Mouse (Mus musculus): ENCODE results near the gene Gm49027.

Gm49027 gene

GRCm38 (mm10) chr5:123501973-123502372 lies 23.3 kb downstream of the Gm49027 start:
- DNase-seq (ENCODE audit: low spot score) = no peak

- DNase-seq (ENCODE audit: low spot score) = peak; percentile 33
Observed at GRCm38 (mm10) chr5:123499717-123500116, 25.6 kb downstream of the Gm49027 start.

- no peak for DNase-seq (ENCODE audit: low spot score)
Observed at GRCm38 (mm10) chr5:123489935-123490334, 35.4 kb downstream of the Gm49027 start.

DNA sequence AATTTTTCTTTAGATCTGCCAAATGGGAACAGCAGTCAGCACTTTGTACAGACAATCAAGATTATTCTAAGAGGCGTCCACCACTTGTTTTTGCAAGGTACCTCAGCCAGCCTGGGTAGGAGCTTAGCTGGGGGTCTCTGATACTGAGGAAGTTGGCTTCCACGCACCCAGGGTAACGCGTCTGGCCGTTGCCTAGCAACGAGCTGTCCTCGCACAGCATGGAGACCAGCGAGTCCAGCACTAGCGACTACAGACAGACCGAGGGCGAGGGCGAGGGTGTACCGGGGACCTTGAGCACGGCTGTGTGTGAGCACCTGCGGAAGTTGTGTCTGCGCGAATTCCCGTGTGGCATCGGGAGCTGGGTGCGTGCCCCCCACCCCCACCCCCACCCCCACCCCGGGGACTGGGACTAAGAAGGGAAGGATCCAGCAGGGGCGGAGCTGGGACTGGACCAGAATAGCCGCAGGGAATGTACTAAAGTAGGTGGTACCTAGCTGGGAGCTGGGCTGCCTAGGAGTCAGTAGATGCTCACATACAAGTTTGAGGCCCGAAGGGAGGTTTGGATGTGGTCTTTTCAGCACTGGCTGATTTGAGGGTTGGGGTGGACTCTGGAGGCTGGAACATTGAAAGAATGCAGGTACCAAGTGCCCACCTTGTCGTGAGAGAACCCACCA lies 36.0 kb downstream of the Gm49027 start, which contains the start of the genes Lrrc43 and Il31:
Lrrc43 (plus strand) TSS at position 194 of the 674 bp plus-strand sequence.
Il31 (minus strand) TSS at position 378 of the 674 bp plus-strand sequence.
- DNase-seq (ENCODE audit: low spot score) = no peak

GRCm38 (mm10) chr5:123487659-123488395 lies 37.5 kb downstream of the Gm49027 start:
- no peak for DNase-seq (ENCODE audit: low spot score)

DNA sequence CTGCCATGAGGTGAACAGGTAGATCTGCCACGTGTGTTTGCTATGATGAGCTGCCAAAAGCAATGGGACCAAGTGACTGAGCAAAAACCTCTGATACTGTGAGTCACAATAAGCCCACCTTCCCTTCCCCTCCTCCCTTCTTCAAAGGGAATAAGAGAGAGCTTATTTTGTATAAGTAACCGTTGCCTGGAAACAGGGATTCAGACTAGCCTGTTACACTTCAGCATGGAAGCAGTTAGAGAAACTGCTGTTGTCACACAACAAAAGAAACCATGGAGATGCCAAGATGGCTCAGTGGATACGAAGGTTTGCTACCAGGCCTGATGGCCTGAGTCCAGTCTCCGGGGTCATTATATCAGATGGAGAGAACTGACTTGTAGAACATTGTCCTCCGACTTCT lies 51.5 kb downstream of the Gm49027 start:
- no peak for DNase-seq (ENCODE audit: low spot score)

DNA sequence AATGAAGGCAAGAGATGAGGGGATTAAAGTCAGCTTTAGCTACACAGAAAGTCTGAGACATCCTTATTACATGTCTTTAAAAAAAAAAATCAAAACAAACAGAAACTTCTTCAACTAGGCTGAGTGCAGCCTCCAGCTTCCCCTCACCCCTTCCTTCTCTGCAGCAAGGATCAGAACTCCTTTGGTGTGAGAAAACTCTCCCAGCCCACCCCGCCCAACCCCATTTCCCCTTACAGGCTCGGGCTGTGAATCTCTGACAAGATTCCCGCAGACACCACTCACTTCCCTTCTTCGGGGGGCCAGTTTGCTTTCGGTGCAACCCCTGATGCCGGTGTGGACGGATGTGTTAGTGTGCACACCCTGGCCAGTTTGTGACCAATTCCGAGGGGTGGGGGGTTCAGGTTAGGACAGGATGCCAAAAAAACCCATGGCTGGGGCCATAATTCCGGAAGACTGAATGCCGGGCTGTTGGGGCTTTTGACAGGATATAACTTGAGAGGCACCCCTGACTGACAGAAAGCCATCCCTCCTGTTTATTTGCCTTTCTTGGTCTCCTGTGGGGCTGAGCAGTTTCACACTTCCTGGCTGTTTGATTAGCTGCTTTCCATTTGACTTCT lies 54.4 kb downstream of the Gm49027 start:
- DNase-seq (ENCODE audit: low spot score) = no peak

DNA sequence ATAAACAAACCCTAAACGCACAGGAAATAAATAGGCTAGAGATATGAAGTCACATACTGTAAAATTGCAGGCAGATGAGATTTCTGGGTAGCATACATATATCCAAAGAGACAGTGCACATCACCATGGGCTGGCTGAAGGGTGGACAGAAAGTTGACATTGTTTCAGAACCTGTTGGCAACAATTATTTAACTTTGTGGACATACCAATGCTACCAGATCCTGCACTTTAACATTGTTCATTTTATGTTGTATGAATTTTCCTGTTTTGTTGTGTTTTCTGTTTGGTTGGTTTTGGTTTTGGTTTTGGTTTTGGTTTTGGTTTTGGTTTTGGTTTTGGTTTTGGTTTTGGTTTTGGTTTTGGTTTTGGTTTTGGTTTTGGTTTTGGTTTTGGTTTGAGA lies 60.6 kb downstream of the Gm49027 start:
- DNase-seq (ENCODE audit: low spot score) = no peak
